Mouse (Mus musculus) olfactory bulb, adult 2 months (tissue): Measurements from ENCODE around the gene Htra1.

Source experiments
- CTCF ChIP-seq: fragments of 200-500 bp; IDR thresholded peaks from 2 replicates; pipeline ENCODE4 v1.5.1; 2012; ENCODE audit warnings: low read depth, mild to moderate bottlenecking, low read length, moderate library complexity; ENCODE audit not compliant: insufficient read depth
- POLR2A ChIP-seq: fragments of 200-500 bp; IDR thresholded peaks from 2 replicates; pipeline ENCODE4 v1.6.1; 2012; ENCODE audit warnings: mild to moderate bottlenecking, low read depth, low read length, moderate library complexity; ENCODE audit not compliant: insufficient read depth

GRCm38 (mm10) chr7:131024807-131025206 lies 88.9 kb downstream of the Htra1 start:
- no peak for TF ChIP-seq POLR2A
- no peak for TF ChIP-seq CTCF
